Mouse (Mus musculus) T-helper 1 cell (primary cell): ENCODE measurements at regions not wholly inside any gene's neighbourhood (a gene's known extent, or its start where the extent isn't known, plus 50 kb on each side); places are given as distances from the start of the nearest gene placed in this dataset.

Source experiments
- in situ Hi-C: fragments of 300-600 bp; cut with MboI, MseI; formaldehyde crosslinking; loops from one replicate; pipeline ENCODE4 v1.15.1; 2025; ENCODE audit warnings: high pct_unique_total_duplicates

DNA sequence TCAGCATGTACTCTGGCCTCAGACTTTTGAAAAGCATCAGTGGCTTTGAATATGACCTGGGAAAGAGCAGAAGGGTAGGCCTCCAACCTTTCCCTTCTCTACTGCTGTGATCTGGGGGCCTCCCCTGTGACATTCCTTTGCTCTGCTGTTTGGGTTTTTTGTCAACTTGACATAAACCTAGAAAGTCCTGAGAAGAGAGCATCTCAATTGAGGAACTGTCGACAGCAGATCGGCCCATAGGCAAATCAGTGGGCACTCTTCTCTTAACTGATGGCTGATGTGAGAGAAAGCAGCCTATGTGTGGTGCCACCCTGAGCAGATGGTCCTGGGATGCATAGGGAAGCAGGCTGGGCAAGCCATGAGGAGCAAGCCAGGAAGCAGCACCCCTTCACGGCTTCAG lies 72.9 kb upstream of the Spdye4c start:
- in situ Hi-C loops = no loop called here

DNA sequence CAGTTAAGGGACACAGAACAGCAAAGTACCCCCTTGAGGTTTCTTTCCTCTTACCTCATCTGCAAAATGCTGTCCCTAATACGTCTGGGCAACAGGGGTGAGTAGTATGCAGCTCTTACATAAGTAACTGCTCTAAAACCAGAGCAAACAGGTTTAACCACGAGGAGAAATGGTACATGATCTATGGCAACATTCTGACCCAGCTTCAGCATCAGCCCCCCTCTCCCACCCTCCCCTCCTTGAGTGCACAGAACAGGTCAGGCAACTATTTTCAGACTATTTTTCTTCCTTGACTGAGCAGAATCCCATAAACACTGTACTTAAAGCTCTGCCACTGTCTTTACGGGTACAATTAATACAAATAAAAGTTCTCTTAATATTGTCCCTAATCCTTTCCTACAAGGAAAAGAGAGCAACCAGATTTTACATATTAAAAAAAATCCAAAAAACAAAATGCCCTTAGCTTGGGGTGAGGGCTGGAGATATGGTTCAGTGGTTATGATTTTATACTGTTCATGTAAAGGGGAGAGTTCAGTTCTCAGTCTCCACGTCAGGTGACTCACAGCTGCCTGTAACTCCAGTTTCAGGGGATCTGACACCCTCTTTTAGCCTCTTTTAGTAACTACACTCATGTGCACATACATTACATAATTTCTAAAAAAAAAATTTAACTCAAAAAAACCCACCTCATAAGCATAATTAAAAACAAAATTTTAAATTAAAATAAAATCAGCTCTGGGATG lies 69.1 kb upstream of the Spdye4c start:
- in situ Hi-C loops = no loop called here

DNA sequence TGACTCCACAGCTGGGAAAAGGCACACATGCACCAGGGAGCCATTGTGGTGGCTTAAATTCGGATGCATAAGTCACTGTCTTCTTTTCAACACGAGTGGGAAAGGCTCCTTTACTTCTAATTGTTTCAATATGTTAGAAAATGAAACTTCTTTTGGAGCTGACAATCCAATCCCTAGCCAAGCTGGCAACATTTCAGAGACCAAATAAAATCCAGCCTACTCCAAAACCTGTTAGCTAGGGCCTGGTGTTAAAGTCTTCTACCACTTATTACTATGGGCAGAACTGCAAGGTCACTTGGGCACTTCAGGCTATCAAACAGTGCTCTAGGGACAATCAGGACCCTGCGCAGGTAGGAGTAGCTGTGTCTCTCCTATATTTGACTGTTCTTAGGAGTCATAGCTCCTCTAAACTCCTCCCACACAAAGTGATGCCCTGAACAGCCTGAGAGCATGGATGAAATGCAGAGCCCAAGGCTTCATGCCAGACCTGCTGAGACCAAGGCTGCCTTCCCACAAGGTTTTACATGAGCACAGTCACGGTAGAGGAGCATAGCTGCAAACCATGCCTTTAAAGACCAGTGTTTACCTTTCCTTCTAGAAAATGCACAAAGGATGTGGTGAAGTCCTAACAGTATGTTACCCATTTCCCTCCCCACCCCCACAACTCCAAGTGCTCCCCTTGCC lies 67.4 kb upstream of the Spdye4c start:
- in situ Hi-C loops = no loop called here

DNA sequence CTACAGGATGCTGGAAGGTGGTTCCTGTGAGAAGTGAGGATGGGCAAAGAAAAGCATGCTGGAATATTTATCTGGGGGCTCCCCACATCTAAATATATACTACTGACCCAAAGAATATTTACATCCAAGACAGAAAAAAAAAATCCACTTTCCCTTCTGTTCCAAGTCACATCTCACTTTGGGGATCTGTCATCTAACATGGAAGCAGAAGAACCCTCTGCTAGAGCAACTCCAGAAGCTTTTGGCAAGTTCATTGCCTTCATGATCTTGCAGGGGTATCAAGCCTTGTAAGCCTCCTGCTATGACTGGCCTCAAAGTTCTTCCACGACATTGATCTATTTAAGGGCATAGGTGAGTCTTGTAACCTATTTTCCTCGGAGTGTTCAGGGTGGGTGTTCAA lies 64.9 kb upstream of the Spdye4c start:
- in situ Hi-C loops = no loop called here

DNA sequence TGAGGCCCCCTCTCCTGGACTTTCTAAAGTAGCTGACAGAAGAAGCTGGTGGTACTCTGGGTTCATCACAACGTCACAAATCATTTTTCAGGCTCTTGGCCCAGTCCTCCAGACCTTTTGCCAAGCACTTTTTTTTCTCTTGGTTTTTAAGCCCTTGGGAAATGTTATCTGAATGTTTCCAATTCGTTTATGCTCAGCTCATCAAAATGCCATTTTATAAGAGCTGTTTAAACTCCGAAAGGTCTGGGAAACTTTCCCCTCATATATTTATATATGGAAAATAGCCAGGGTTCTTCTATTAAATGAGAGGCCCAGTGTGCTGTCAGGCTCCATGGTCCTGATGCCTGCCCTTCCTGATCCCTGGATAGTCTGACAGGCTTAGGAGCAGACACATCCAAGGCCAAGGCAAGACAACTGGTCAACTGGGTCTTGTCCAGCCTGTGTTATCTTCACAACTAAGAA lies 64.1 kb upstream of the Spdye4c start:
- in situ Hi-C loops = no loop called here

DNA sequence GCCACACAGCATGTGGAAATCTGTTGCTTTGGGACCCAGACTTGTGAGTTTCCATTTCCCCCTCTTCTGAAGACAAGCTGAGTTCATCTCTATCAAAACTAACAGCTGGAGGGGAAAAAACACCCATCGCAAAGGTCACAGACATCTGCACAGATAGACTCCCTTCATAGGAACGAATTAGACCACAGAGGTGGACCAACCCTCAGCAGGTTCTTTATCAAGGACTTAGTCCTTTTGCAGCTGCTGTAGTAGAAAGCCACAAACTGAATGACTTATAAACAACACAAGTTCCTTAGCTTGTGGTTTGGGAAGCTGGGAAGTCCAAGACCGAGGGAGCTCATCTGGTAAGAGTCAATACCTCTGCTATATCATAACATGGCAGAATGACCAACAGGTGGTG lies 54.7 kb upstream of the Spdye4c start:
- in situ Hi-C loops = no loop called here

DNA sequence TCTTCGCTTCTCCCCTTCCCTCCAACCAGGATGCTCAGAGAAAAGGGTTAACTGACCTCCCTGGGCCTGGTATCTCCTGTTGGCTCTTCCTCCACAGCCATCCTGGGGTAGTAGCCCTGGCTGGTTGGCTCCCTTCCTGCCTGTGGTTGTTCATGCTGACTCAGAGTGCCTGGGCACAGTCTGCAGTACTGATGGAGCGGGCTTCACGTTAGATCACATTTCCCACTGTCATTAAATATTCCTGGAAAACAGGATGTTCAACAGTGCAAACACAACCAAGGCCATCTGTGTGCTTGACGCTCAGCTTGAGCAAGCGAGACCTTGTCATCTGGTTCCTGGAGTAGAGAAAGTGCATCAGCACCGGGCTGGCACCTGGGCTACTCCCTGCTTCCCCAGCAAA lies 53.6 kb upstream of the Spdye4c start:
- in situ Hi-C loops = no loop called here

DNA sequence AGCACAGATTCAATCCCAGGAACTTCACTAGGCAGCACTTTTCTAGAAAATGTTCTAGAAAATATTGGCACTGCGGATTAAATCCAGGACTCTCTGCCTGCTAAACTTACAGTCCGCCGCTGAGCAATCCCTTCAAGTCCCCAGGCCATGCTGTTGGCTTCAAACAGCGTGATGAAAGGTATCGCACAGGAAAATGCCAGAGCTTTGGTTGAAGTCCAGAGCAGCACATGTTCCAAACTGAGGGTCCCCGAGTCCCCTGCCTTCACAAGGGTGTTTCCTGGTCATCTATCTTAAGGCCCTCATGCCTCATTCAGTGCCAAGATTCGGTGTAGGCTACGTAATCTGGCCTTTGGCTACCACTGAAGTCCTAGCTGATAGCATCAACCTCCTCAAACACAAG lies 52.3 kb upstream of the Spdye4c start:
- in situ Hi-C loops = no loop called here
